Mouse (Mus musculus): ENCODE data around the gene Rd3.

- TF ChIP-seq POLR2A (IDR thresholded peaks at IDR 0.05; ENCODE audit: insufficient read length, low read depth): no peak
- no peak for TF ChIP-seq REST (IDR thresholded peaks at IDR 0.05; ENCODE audit: insufficient read depth, insufficient read length)
- TF ChIP-seq USF1 (IDR thresholded peaks at IDR 0.05; ENCODE audit: low read depth): no peak
- TF ChIP-seq MYOG (IDR thresholded peaks at IDR 0.05; ENCODE audit: control insufficient read depth in 1 of 3, insufficient read depth in 1 of 3, insufficient read length in 2 of 3, low read depth in 2 of 3): no peak
- TF ChIP-seq POLR2AphosphoS2 (IDR thresholded peaks at IDR 0.05; ENCODE audit: insufficient read length, low read depth): no peak
- TF ChIP-seq SRF (IDR thresholded peaks at IDR 0.05; ENCODE audit: control insufficient read depth, insufficient read length, low read depth): no peak
- no peak for TF ChIP-seq MYOD1 (IDR thresholded peaks at IDR 0.05; ENCODE audit: control insufficient read depth in 1 of 3, insufficient read length in 2 of 3, low read depth in 2 of 3)
- no peak for TF ChIP-seq E2F4 (IDR thresholded peaks at IDR 0.05; ENCODE audit: insufficient read depth)
- no peak for TF ChIP-seq TCF12 (IDR thresholded peaks at IDR 0.05; ENCODE audit: insufficient read depth, poor library complexity, severe bottlenecking)
Measured at GRCm38 (mm10) chr1:191963413-191963812, 13.8 kb upstream of the Rd3 start.

All from myocyte (in vitro differentiated cells).